Mouse (Mus musculus) midbrain, embryonic 11.5 days (tissue): ENCODE measurements around the gene Chd2. TPM values are rescaled to one million over a fixed set of nuclear protein-coding genes. Genes with fewer than 3 reads are reported as not detected.
"Not testable (repeated sequence)": the region's sequence is repeated elsewhere in the genome, so short reads cannot be mapped to it uniquely, and the experiment has no call there.

ENCODE experiments used
- ATAC-seq: fragments of 200-750 bp; cut with Nextera tagmentation; 2 replicates; pipeline ENCODE4 v1.8.0; 2017; ENCODE audit warnings: moderate TSS enrichment, moderate library complexity; ENCODE audit not compliant: low FRiP score
- DNase-seq: peaks from one replicate; pipeline ENCODE4 v3.0.0; 2015; ENCODE audit warnings: low spot score; ENCODE audit errors: missing footprints
- H3K27ac ChIP-seq: fragments of 300-500 bp; sonication (generic); 2 replicates; pipeline ENCODE4 v1.5.1; 2014; ENCODE audit warnings: low read depth, low read length
- H3K27me3 ChIP-seq: fragments of 300-500 bp; sonication (generic); 2 replicates; pipeline ENCODE4 v1.6.1; 2014; ENCODE audit warnings: mild to moderate bottlenecking, low read length, moderate library complexity, mixed read lengths; ENCODE audit not compliant: control insufficient read depth, insufficient read depth
- H3K36me3 ChIP-seq: fragments of 300-500 bp; sonication (generic); 2 replicates; pipeline ENCODE4 v1.6.1; 2014; ENCODE audit warnings: mild to moderate bottlenecking, low read length, moderate library complexity, mixed read lengths; ENCODE audit not compliant: control insufficient read depth, insufficient read depth
- H3K4me1 ChIP-seq: fragments of 300-500 bp; sonication (generic); 2 replicates; pipeline ENCODE4 v1.6.1; 2014; ENCODE audit warnings: low read length; ENCODE audit not compliant: control insufficient read depth, insufficient read depth
- H3K4me2 ChIP-seq: fragments of 300-500 bp; sonication (generic); 2 replicates; pipeline ENCODE4 v1.6.1; 2014; ENCODE audit warnings: mild to moderate bottlenecking, moderate library complexity
- H3K4me3 ChIP-seq: fragments of 300-500 bp; sonication (generic); 2 replicates; pipeline ENCODE4 v1.5.1; 2014; ENCODE audit warnings: low read depth, low read length
- H3K9ac ChIP-seq: fragments of 300-500 bp; sonication (generic); 2 replicates; pipeline ENCODE4 v1.6.1; 2014; ENCODE audit warnings: low read length
- H3K9me3 ChIP-seq: fragments of 300-500 bp; sonication (generic); 2 replicates; pipeline ENCODE4 v1.6.1; 2016; ENCODE audit warnings: low read length; ENCODE audit not compliant: control insufficient read depth
- WGBS: fragments of 180-500 bp; shearing (Covaris S2); extraction: QIAGEN DNeasy Blood & Tissue Kit; methylation state at CpG from one replicate; pipeline ENCODE4 v1.1.7; 2014; 5-methylcytosine and 5-hydroxymethylcytosine counted together
- polyA plus RNA-seq: library from polyadenylated mRNA; unstranded; fragments of >200 nt; fragmentation: Nextera tagmentation; extraction: Ambion mirVana; gene quantifications from 2 replicates; pipeline ENCODE4 v1.2.1, GENCODE M21; 2014

The Chd2 gene
- polyA plus RNA-seq, 1 experiment from 2014 or later, result 41.7 TPM

DNA sequence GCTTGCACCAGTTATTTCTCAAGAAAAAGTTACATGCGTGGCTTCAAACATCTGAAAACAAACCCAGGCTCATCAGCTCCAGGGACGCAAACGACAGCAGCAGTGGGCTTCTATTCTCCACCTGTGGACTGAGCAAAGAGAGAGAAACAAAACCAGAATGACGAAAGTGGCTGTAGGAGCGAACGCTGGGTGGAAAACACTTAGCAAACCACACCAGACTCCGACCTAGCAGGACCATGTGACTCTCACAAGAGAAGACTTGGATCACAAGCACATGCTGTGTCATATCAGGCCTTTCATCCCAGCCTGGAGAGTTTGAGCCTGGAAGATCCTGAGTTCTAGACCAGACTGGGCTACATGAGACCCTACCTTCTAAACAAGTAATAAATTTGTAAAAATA, 41.8 kb upstream of the Chd2 start:
- Histone ChIP-seq H3K36me3 (no peaks in the 10 kb centered on the region), H3K4me1 (peaks cover 12% of the 10 kb centered on the region), H3K9ac (no peak overlapping the region), H3K27ac (no peak overlapping the region), H3K27me3 (no peaks in the 10 kb centered on the region), H3K9me3 (no peaks in the 10 kb centered on the region), H3K4me2 (no peak overlapping the region), H3K4me3 (no peak overlapping the region)
- peak; percentile 83 for DNase-seq
- ATAC-seq, result no peak
- WGBS, result 74% methylated on average over 7 of the region's 7 CpGs

- peak; percentile 77 for DNase-seq
- ATAC-seq, result no peak
- Histone ChIP-seq H3K4me3 (no peak overlapping the region), H3K9ac (no peak overlapping the region), H3K4me1 (peaks cover 12% of the 10 kb centered on the region), H3K27ac (no peak overlapping the region), H3K9me3 (no peaks in the 10 kb centered on the region), H3K27me3 (no peaks in the 10 kb centered on the region), H3K36me3 (no peaks in the 10 kb centered on the region), H3K4me2 (no peak overlapping the region)
- WGBS, result 82% methylated on average over 6 of the region's 6 CpGs
Observed at GRCm38 (mm10) chr7:73581836-73582375, 40.3 kb upstream of the Chd2 start.

- Histone ChIP-seq H3K4me2 (no peak overlapping the region), H3K4me3 (no peak overlapping the region), H3K9ac (no peak overlapping the region), H3K36me3 (no peaks in the 10 kb centered on the region), H3K27me3 (no peaks in the 10 kb centered on the region), H3K9me3 (no peaks in the 10 kb centered on the region), H3K27ac (no peak overlapping the region), H3K4me1 (peaks cover 6% of the 10 kb centered on the region)
- 82% methylated on average over 8 of the region's 8 CpGs for WGBS
- no peak for ATAC-seq
- peak; percentile 76 for DNase-seq
Observed at GRCm38 (mm10) chr7:73579072-73579731, 37.6 kb upstream of the Chd2 start.

- DNase-seq (peak; percentile 74), ATAC-seq (no peak)
- H3K27me3 ChIP-seq, result no peaks in the 10 kb centered on the region
- H3K4me3 ChIP-seq, result no peak overlapping the region
- H3K27ac ChIP-seq, result no peak overlapping the region
- H3K9ac ChIP-seq, result no peak overlapping the region
- no peaks in the 10 kb centered on the region for H3K9me3 ChIP-seq
- no peak overlapping the region for H3K4me2 ChIP-seq
- peaks cover 2% of the 10 kb centered on the region; the same call in 1 of the 2 replicates for H3K4me1 ChIP-seq
- no peaks in the 10 kb centered on the region for H3K36me3 ChIP-seq
- WGBS, result 80% methylated on average over 6 of the region's 6 CpGs
Observed at GRCm38 (mm10) chr7:73577888-73578421, 36.3 kb upstream of the Chd2 start.

- WGBS, result 70% methylated on average over 16 of the region's 16 CpGs
Observed at GRCm38 (mm10) chr7:73576101-73576936, 34.7 kb upstream of the Chd2 start.

GRCm38 (mm10) chr7:73575257-73575656, 33.6 kb upstream of the Chd2 start:
- Histone ChIP-seq H3K9ac (no peak overlapping the region), H3K27ac (no peak overlapping the region), H3K4me1 (no peaks in the 10 kb centered on the region), H3K9me3 (no peaks in the 10 kb centered on the region), H3K4me2 (no peak overlapping the region), H3K27me3 (no peaks in the 10 kb centered on the region), H3K4me3 (no peak overlapping the region), H3K36me3 (no peaks in the 10 kb centered on the region)
- ATAC-seq (no peak), DNase-seq (no peak)
- WGBS, result 53% methylated on average over 8 of the region's 8 CpGs

More at GRCm38 (mm10) chr7:73576101-73576936, 34.7 kb upstream of the Chd2 start:
- H3K4me2 ChIP-seq, result no peak overlapping the region
- no peaks in the 10 kb centered on the region for H3K4me1 ChIP-seq
- H3K36me3 ChIP-seq, result no peaks in the 10 kb centered on the region
- DNase-seq (peak; percentile 71), ATAC-seq (no peak)
- H3K9me3 ChIP-seq, result no peaks in the 10 kb centered on the region
- no peak overlapping the region for H3K9ac ChIP-seq
- no peak overlapping the region for H3K27ac ChIP-seq
- H3K4me3 ChIP-seq, result no peak overlapping the region
- no peaks in the 10 kb centered on the region for H3K27me3 ChIP-seq

DNA sequence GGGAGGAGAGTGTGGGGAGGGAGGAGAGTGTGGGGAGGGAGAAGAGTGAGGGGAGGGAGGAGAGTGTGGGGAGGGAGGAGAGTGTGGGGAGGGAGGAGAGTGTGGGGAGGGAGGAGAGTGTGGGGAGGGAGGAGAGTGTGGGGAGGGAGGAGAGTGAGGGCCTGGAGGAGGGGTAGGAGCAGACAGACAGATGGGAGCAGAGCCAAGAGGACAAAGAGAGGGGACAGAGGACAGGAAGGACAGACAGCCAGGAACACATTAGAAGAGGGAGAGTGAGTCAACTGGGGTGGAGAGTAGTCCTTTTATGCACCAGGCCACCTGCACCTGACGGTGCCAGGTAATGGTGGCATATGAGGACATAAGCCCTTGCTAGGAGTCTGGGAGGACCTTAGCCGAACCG, 33.0 kb upstream of the Chd2 start:
- not testable (repeated sequence) for ATAC-seq, DNase-seq, H3K4me1 ChIP-seq, H3K9me3 ChIP-seq, H3K27ac ChIP-seq, H3K4me2 ChIP-seq, H3K9ac ChIP-seq, H3K27me3 ChIP-seq, H3K4me3 ChIP-seq, H3K36me3 ChIP-seq
- WGBS, result 54% methylated on average over 3 of the region's 3 CpGs

DNA sequence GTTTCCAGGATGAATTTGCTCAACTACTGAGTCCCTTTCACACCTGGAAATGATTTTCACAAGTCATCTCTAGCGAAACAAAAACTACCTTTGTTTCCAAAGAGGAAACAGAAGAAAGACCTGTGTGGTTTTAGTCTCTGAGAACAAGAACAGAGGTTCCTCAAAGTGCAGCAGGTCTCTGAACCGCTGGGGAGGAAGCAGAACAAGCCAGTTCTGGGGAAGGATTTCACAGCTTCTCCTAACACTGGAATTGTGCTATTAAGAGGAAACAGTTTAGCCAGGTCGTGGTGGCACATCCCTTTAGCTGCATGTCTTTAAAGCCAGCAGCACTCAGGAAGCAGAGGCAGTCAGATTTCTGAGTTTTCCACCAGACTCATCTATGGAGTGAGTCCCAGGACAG, 30.9 kb upstream of the Chd2 start:
- Histone ChIP-seq H3K27me3 (no peaks in the 10 kb centered on the region), H3K4me2 (no peak overlapping the region), H3K27ac (no peak overlapping the region), H3K4me1 (no peaks in the 10 kb centered on the region), H3K9ac (no peak overlapping the region), H3K4me3 (no peak overlapping the region), H3K36me3 (no peaks in the 10 kb centered on the region), H3K9me3 (no peaks in the 10 kb centered on the region)
- 76% methylated on average over 3 of the region's 3 CpGs for WGBS
- DNase-seq (peak; percentile 77), ATAC-seq (no peak)
